Mouse (Mus musculus) naive thymus-derived CD4-positive, alpha-beta T cell, adult 2 months (primary cell): Measurements from ENCODE around the gene Sgk1.

Source experiments
- DNase-seq: peaks from one replicate; pipeline ENCODE4 v3.0.0-alpha.2; 2011; ENCODE audit warnings: low read depth

Sgk1 gene

GRCm38 (mm10) chr10:21974801-21975200, 92.8 kb downstream of the Sgk1 start:
- DNase-seq = no peak

DNA sequence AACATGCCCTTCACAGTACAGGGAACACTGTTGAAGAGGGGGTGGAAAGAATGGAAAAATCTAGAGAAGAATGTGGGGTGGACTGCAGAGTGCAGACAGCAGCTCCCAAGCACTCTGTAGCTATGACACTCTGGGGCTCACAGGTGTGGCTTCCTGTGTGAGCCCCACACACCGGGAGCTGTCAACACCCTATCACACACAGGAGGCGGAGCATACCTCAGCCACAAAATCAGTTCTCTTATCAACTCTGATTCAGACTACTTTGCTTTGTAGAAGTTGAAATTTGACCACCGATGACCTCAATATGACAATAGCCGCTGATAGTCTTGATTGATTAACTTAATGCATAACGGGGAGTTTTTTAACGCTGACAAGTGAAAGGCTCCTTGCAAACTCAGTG, 93.4 kb downstream of the Sgk1 start:
- DNase-seq = peak; percentile 66

DNA sequence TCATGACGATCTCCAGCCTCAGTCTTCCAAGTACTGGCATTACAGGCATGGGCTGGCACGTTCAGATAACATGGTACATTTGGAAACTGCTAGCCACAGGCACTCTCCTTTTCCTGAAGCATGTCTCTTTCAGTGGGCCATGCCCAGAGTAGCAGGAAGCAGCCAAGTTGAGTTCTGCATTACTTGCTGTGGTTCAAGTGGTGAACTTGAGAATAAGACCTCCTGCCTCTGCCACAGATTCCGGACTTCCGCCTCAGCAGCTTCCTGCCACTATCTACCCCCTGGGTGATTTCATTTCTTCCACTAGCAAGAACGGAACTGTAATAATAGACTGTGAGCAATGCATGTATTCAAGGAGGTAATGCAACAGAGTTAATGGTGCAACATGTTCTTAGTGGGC, 94.3 kb downstream of the Sgk1 start:
- peak; percentile 74 for DNase-seq

GRCm38 (mm10) chr10:21978421-21978820, 96.4 kb downstream of the Sgk1 start:
- DNase-seq = no peak

- no peak for DNase-seq
These were observed 97.4 kb downstream of the Sgk1 start for GRCm38 (mm10) chr10:21979286-21979965.

GRCm38 (mm10) chr10:21980780-21981435, 98.9 kb downstream of the Sgk1 start:
- DNase-seq = no peak

DNA sequence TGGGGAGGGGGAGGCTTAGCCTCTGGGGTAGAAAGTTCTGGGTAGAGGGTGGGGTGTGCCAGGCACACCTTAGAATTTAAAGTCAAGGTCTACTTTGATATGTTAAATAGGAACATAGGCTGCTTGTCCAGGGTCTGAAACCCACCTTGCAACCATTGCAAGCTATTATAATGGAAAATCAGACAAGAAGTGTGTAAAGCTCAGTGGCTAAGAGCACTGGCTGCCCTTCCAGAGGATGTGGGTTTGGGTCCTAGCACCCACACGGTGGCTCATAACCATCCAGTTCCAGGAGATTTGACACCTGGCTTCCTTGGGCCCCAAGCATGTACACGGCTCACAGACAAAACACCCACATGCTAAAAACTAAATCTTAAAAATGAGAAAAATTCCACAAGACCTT, 100.3 kb downstream of the Sgk1 start:
- DNase-seq = peak; percentile 19

GRCm38 (mm10) chr10:21988489-21988888, 106.5 kb downstream of the Sgk1 start:
- no peak for DNase-seq

DNA sequence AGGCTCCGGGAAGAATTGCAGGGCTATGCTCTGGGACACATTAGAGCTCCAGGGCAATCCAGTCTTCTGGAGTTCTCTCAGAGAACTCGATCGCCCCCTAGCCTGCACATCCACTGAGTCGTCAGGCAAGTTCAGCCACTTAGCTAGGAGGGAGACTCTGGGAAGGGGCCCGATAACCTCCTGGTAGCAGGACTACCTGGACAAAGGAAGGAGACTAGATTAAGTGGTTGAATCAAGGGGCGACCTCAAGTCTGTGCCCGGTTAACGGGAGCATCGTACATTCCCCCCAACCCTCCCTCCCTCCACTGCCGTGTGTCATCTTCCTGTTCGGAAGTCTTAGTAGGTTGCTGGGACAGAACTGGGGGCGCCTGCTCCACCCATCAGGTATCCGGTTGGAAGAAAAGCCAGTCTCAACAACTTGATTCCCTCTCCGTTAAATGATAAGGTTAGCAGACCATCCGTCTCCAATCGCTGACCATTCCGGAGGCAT, 109.4 kb downstream of the Sgk1 start:
- peak; percentile 73 for DNase-seq

DNA sequence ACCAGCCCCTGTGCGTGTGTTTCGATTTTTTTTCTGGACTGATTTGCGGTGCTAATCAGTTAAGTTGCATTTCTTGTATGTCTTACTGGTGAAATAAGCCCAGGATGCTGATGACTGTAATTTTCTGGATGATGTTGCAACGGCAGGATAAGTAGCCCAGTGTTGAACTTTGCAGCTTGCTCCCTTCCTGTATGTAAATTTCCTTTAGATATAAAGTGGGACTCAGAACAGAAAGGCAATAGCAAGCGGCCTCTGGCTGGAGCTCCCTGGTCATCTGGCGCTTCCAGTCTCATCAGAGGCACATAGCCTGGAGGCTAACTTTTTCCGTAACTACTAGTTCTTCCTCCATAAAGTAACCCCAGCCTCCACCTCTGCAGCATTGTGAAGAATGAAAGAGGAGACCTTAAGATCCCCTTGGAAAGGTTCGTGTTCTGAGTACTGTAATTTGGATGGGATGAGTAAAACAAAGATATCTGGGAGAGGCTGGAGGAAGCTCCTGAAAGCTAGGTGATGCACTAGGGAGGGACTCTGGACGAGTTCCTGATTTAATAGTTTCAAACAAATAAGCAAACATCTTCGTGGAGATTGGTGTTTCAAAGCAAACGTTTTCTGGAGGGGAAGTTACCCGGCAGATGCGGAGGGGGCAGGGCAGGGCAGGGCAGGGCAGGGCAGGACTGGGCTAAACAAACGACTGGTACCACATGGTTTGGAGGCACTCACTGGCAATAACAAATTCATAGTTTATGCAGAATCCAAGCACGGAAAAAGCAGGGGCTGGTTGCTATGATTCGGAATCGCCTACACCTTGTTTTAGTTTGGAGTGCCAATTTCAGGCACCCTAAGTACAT, 110.2 kb downstream of the Sgk1 start:
- peak; percentile 57 for DNase-seq

- DNase-seq = peak; percentile 65
These were observed 111.0 kb downstream of the Sgk1 start for GRCm38 (mm10) chr10:21992834-21993514.

GRCm38 (mm10) chr10:21993515-21994373, 111.8 kb downstream of the Sgk1 start:
- DNase-seq = no peak

GRCm38 (mm10) chr10:21994431-21994914, 112.5 kb downstream of the Sgk1 start:
- DNase-seq = peak; percentile 96

GRCm38 (mm10) chr10:21995221-21995620, 113.2 kb downstream of the Sgk1 start:
- DNase-seq = peak; percentile 88

DNA sequence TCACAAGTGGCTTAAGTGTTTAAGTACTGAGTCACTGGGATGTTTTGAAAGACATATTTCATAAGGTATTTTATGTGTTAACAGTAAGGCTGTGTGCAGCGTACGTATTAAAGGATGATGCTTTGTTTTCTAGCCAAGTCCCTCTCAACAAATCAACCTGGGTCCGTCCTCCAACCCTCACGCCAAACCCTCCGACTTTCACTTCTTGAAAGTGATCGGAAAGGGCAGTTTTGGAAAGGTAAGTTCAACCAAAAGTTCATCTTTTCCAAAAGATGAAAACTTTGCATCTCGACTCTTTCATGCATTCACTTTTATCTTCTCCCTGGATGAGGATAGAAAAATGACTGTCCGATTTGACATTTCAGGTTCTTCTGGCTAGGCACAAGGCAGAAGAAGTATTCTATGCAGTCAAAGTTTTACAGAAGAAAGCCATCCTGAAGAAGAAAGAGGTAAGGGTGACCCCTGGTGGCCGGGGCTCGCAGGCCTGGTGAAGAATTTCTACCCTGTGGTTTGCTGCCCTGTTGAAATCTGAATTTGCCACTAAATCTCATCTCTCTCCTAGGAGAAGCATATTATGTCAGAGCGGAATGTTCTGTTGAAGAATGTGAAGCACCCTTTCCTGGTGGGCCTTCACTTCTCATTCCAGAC, 113.8 kb downstream of the Sgk1 start:
- peak; percentile 89 for DNase-seq

DNA sequence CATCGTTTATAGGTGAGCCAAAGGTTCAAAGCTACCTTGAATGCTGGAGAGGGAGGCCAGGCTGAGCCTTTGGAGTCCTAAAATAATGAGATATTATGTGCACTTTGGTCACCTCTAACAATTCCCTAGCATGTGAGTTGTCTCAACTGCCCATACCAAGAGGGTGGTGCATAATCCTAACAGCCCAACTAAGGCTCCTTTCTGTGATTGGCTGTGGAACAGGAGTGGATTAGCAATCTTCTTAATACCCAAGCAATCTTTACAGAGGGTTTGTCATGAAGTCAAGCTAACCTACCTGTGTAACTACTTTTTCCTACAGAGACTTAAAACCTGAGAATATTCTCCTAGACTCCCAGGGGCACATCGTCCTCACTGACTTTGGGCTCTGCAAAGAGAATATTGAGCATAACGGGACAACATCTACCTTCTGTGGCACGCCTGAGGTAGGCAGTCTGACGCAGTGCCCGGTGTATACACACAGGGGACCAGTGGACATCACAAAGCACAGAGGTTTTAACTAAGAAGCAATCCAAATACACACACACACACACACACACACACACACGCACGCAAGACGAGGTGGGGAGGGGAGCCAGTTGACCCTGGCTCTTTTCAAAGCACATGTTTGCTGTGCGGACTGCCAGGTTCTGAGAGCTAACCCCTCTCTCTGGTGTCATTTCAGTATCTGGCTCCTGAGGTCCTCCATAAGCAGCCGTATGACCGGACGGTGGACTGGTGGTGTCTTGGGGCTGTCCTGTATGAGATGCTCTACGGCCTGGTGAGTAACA, 114.9 kb downstream of the Sgk1 start:
- no peak for DNase-seq

- DNase-seq = no peak
These were observed 115.7 kb downstream of the Sgk1 start for GRCm38 (mm10) chr10:21997550-21998204.

DNA sequence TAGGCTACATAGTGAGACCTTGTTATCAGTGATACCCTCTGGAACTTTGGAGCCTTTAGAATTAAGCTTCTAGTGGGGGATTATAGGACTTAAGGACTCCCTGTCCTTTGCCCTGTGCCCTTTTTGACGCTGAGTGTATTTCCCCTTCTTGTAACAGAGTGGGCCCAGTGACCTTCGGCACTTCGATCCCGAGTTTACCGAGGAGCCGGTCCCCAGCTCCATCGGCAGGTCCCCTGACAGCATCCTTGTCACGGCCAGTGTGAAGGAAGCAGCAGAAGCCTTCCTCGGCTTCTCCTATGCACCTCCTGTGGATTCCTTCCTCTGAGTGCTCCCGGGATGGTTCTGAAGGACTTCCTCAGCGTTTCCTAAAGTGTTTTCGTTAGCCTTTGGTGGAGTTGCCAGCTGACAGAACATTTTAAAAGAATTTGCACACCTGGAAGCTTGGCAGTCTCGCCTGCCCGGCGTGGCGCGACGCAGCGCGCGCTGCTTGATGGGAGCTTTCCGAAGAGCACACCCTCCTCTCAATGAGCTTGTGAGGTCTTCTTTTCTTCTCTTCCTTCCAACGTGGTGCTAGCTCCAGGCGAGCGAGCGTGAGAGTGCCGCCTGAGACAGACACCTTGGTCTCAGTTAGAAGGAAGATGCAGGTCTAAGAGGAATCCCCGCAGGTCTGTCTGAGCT, 116.7 kb downstream of the Sgk1 start:
- DNase-seq = no peak
